In the genomic region with DNA sequence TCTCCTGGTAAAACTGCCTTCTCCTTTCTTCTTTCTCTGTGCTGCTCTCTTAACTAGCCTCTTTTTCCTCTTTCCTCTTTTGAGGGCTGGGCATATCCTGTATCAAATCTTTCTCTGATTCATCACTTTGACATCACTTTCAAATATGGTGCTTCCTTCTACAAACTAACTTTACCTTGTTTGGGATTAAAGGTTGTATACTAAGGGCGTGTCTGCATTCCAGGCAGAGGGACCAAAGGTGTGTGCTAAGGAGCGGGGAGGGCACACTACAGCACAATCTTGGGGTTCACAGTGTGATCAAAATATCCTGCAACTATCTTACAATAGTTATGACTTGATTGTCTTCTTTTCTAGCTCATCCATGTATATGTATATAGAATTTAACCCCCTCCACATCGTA, we compare ENCODE assay signal across 12 mouse cellular contexts. TPM values are rescaled to one million over a fixed set of nuclear protein-coding genes. Genes with fewer than 3 reads are reported as not detected.
DNase-seq lines count a peak whose midpoint lies in the region; ATAC-seq and TF ChIP-seq lines count a peak whose summit lies in the region.
"Had no signal": no experiment of that assay in that cellular context is flagged by ENCODE, and none has a peak within 500 bp of the region (broad histone marks: within the 10 kb centered on the region; RNA-seq: fewer than 3 reads in every experiment).

No protein-coding gene starts in this region.

- TF ChIP-seq EP300 in CH12.LX (IDR thresholded peaks at IDR 0.05; ENCODE audit: low read length) (no peak), MEL (IDR thresholded peaks at IDR 0.05; ENCODE audit: low read depth in 1 of 2, low read length in 2 of 2) (no peak)

- H3K4me2 ChIP-seq in kidney, embryonic 16.5 days (replicated peaks; ENCODE audit: low read depth, low read length) = peak overlapping the region; percentile 42; the same call in 1 of the 2 replicates
- H3K4me2 ChIP-seq in CH12.LX (ENCODE audit: insufficient read depth, low read depth, poor library complexity, severe bottlenecking) = peak overlapping the region; percentile 74
- peak overlapping the region; percentile 99 for H3K4me2 ChIP-seq in liver, embryonic 13.5 days
- no peak overlapping the region for H3K4me2 ChIP-seq in hindbrain, postnatal 0 days (ENCODE audit: low read depth, low read length)
- H3K4me2 ChIP-seq: limb, embryonic 12.5 days had no signal

- no peak for TF ChIP-seq CTCF in CH12.LX (conservative IDR thresholded peaks at IDR 0.05 in 1 of 2, IDR thresholded peaks at IDR 0.05 in 1 of 2; ENCODE audit: low read depth in 2 of 2, low read length in 2 of 2)
- TF ChIP-seq CTCF in MEL (IDR thresholded peaks at IDR 0.05 in 2 of 3, conservative IDR thresholded peaks at IDR 0.05 in 1 of 3; ENCODE audit: control insufficient read depth in 1 of 3, insufficient read depth in 1 of 3, low read depth in 2 of 3, low read length in 3 of 3, poor library complexity in 1 of 3, severe bottlenecking in 1 of 3) = no peak
- TF ChIP-seq CTCF in hindbrain, postnatal 0 days (IDR thresholded peaks at IDR 0.05; ENCODE audit: low read depth) = no peak

- H3K9me3 ChIP-seq in kidney, embryonic 16.5 days (ENCODE audit: low read length) = no peaks in the 10 kb centered on the region
- no peaks in the 10 kb centered on the region for H3K9me3 ChIP-seq in CH12.LX (replicated peaks; ENCODE audit: low read length)
- H3K9me3 ChIP-seq in MEL (replicated peaks; ENCODE audit: insufficient read depth, low read length) = no peaks in the 10 kb centered on the region
- H3K9me3 ChIP-seq in liver, embryonic 13.5 days (replicated peaks) = no peaks in the 10 kb centered on the region
- no peaks in the 10 kb centered on the region for H3K9me3 ChIP-seq in hindbrain, postnatal 0 days (ENCODE audit: low read length)
- H3K9me3 ChIP-seq: limb, embryonic 12.5 days had no signal

- H3K79me2 ChIP-seq in CH12.LX (replicated peaks; ENCODE audit: control insufficient read depth, extremely low read depth, insufficient read depth, poor library complexity, severe bottlenecking) (peaks cover 27% of the 10 kb centered on the region), MEL (ENCODE audit: control insufficient read depth, insufficient read depth, low read length, poor library complexity) (peaks cover 24% of the 10 kb centered on the region)

- dilution Hi-C loops in CH12.LX (cut with MboI; ENCODE audit: extremely low pct_ligation_motif_present, extremely low pct_unique_long_range_greater_than_20kb, low sequenced_read_pairs) = no loop called here

- H3K27ac ChIP-seq in kidney, embryonic 16.5 days (ENCODE audit: low read length) = no peak overlapping the region
- no peak overlapping the region for H3K27ac ChIP-seq in CH12.LX (ENCODE audit: insufficient read depth, low read depth)
- H3K27ac ChIP-seq in MEL (ENCODE audit: control insufficient read depth, low read depth, low read length) = peak overlapping the region; percentile 35
- no peak overlapping the region; the same call in 1 of the 2 replicates for H3K27ac ChIP-seq in liver, embryonic 13.5 days
- H3K27ac ChIP-seq in hindbrain, postnatal 0 days = no peak overlapping the region
- H3K27ac ChIP-seq: limb, embryonic 12.5 days had no signal

- peaks cover 29% of the 10 kb centered on the region for H3K4me1 ChIP-seq in kidney, embryonic 16.5 days (ENCODE audit: insufficient read depth, low read length)
- H3K4me1 ChIP-seq in CH12.LX (ENCODE audit: control insufficient read depth in 1 of 2, insufficient read depth in 2 of 2) (peaks cover 5 to 48% of the 10 kb centered on the region in 2 experiments; a peak in 3 of 4 replicates), MEL (ENCODE audit: control insufficient read depth in 1 of 2, insufficient read depth in 2 of 2, low read length in 2 of 2) (peaks cover 14 to 32% of the 10 kb centered on the region in 2 experiments)
- H3K4me1 ChIP-seq in liver, embryonic 13.5 days (replicated peaks) = peaks cover 34% of the 10 kb centered on the region
- peaks cover 9% of the 10 kb centered on the region for H3K4me1 ChIP-seq in hindbrain, postnatal 0 days (ENCODE audit: insufficient read depth, low read length)

- WGBS in kidney, embryonic 16.5 days = 95% methylated on average over 3 of the region's 3 CpGs
- 82% methylated on average over 3 of the region's 3 CpGs for WGBS in liver, embryonic 13.5 days (ENCODE audit: insufficient replicate concordance)
- WGBS in hindbrain, postnatal 0 days = 88% methylated on average over 3 of the region's 3 CpGs

- TF ChIP-seq RAD21 in CH12.LX (IDR thresholded peaks at IDR 0.05; ENCODE audit: low read depth, low read length) (no peak), MEL (IDR thresholded peaks at IDR 0.05; ENCODE audit: low read depth, low read length) (no peak)

- no peak for DNase-seq in kidney, adult 18-20 months
- DNase-seq in CH12.LX (ENCODE audit: extremely low read depth) (no peak), MEL (ENCODE audit: low read depth, low spot score) (no peak)
- no peak for DNase-seq in liver, embryonic 13.5 days
- no peak for DNase-seq in gastrocnemius, adult 8-10 months (ENCODE audit: low spot score in 2 of 2)
- DNase-seq in hindbrain, postnatal 0 days (ENCODE audit: low spot score) = no peak
- no peak for DNase-seq in thymus, postnatal 36 days
- DNase-seq: adrenal gland, postnatal 25 days; heart, postnatal 4 days; kidney, adult 11 months had no signal

- in situ Hi-C loops in CH12.LX (cut with MboI; ENCODE audit: low pct_ligation_motif_present, low pct_unique_long_range_greater_than_20kb, low sequenced_read_pairs) = no loop called here

- peaks cover 11% of the 10 kb centered on the region for H3K36me3 ChIP-seq in kidney, embryonic 16.5 days (ENCODE audit: insufficient read depth, low read length)
- H3K36me3 ChIP-seq in CH12.LX (replicated peaks in 1 of 2; ENCODE audit: control insufficient read depth in 1 of 2, insufficient read depth in 1 of 2, low read length in 1 of 2) = peaks cover 8 to 34% of the 10 kb centered on the region in 2 experiments
- peaks cover 5 to 47% of the 10 kb centered on the region in 2 experiments; a peak in 3 of 4 replicates for H3K36me3 ChIP-seq in MEL (ENCODE audit: control insufficient read depth in 1 of 2, insufficient read depth in 2 of 2, low read length in 2 of 2)
- H3K36me3 ChIP-seq in liver, embryonic 13.5 days = peaks cover 17% of the 10 kb centered on the region
- H3K36me3 ChIP-seq in hindbrain, postnatal 0 days (ENCODE audit: insufficient read depth, low read length) = no peaks in the 10 kb centered on the region

- H3K4me3 ChIP-seq in kidney, embryonic 16.5 days (ENCODE audit: low read length) = 0 out of 2 replicates have a peak overlapping the region, but pooled peaks have one; percentile 15
- H3K4me3 ChIP-seq in CH12.LX (replicated peaks in 1 of 3; ENCODE audit: low read depth in 2 of 3, low read length in 2 of 3, poor library complexity in 1 of 3) = peak overlapping the region in 1 of 3 experiments; percentile 6
- H3K4me3 ChIP-seq in MEL (ENCODE audit: control insufficient read depth in 1 of 2, insufficient read depth in 1 of 2, low read depth in 2 of 2, low read length in 2 of 2) = peak overlapping the region; percentile 32 to 97
- peak overlapping the region; percentile 97 for H3K4me3 ChIP-seq in liver, embryonic 13.5 days (replicated peaks)
- H3K4me3 ChIP-seq in hindbrain, postnatal 0 days (ENCODE audit: low read length) = no peak overlapping the region
- H3K4me3 ChIP-seq: limb, embryonic 12.5 days had no signal

- no peak for ATAC-seq in kidney, embryonic 16.5 days (ENCODE audit: low FRiP score, low TSS enrichment)
- no peak for ATAC-seq in liver, embryonic 13.5 days (ENCODE audit: low read depth)
- no peak for ATAC-seq in hindbrain, postnatal 0 days

- no peaks in the 10 kb centered on the region for H3K27me3 ChIP-seq in kidney, embryonic 16.5 days (ENCODE audit: insufficient read depth, low read length)
- H3K27me3 ChIP-seq in CH12.LX (replicated peaks) (no peaks in the 10 kb centered on the region), MEL (ENCODE audit: control insufficient read depth in 1 of 2, insufficient read depth in 2 of 2, low read length in 2 of 2) (no peaks in the 10 kb centered on the region)
- no peaks in the 10 kb centered on the region for H3K27me3 ChIP-seq in liver, embryonic 13.5 days
- no peaks in the 10 kb centered on the region for H3K27me3 ChIP-seq in hindbrain, postnatal 0 days (ENCODE audit: insufficient read depth, low read length)
- H3K27me3 ChIP-seq: limb, embryonic 12.5 days had no signal

- H3K9ac ChIP-seq in kidney, embryonic 16.5 days (replicated peaks; ENCODE audit: low read length) = no peak overlapping the region; the same call in 1 of the 2 replicates
- H3K9ac ChIP-seq in CH12.LX (ENCODE audit: insufficient read depth, low read depth) = 0 out of 2 replicates have a peak overlapping the region, but pooled peaks have one; percentile 13
- no peak overlapping the region for H3K9ac ChIP-seq in MEL (ENCODE audit: control insufficient read depth, low read depth, low read length, poor library complexity, severe bottlenecking)
- no peak overlapping the region for H3K9ac ChIP-seq in liver, embryonic 13.5 days
- H3K9ac ChIP-seq in hindbrain, postnatal 0 days (replicated peaks; ENCODE audit: low read length) = no peak overlapping the region
- H3K9ac ChIP-seq: limb, embryonic 12.5 days had no signal

- TF ChIP-seq POLR2A in CH12.LX (IDR thresholded peaks at IDR 0.05; ENCODE audit: low read depth, low read length) = no peak
- no peak for TF ChIP-seq POLR2A in MEL (IDR thresholded peaks at IDR 0.05; ENCODE audit: control insufficient read depth in 1 of 2, insufficient read depth in 1 of 2, low read depth in 1 of 2, low read length in 2 of 2, poor library complexity in 1 of 2)

TF ChIP-seq in CH12.LX, 34 proteins besides CTCF, POLR2A, EP300 and RAD21 (continues in another document):
- no peak for TF ChIP-seq MAX (IDR thresholded peaks at IDR 0.05; ENCODE audit: low read length)
- TF ChIP-seq ZNF384 (IDR thresholded peaks at IDR 0.05; ENCODE audit: low read depth, low read length) = no peak
- TF ChIP-seq BHLHE40 (IDR thresholded peaks at IDR 0.05; ENCODE audit: low read depth, low read length) = no peak

TF ChIP-seq in MEL, 35 proteins besides CTCF, POLR2A, EP300 and RAD21 (continues in another document):
- TF ChIP-seq CHD2 (IDR thresholded peaks at IDR 0.05; ENCODE audit: low read length) = no peak
- no peak for TF ChIP-seq TBP (IDR thresholded peaks at IDR 0.05; ENCODE audit: low read depth, low read length)
- no peak for TF ChIP-seq GABPA (IDR thresholded peaks at IDR 0.05; ENCODE audit: low read depth, low read length)

RNA-seq across cellular contexts. Expression of a gene that starts 1.8 kb away (rescaled TPM):
- 80.5 and 84.7 TPM in 2 replicates for polyA plus RNA-seq in kidney, embryonic 16.5 days (2015; fragmentation: Nextera tagmentation; extraction: Ambion mirVana)
- 32.8 and 38.6 TPM in 2 replicates for total RNA-seq in CH12.LX (2012; rRNA removed)
- total RNA-seq in CH12.LX (2014; rRNA removed) = 114 and 133 TPM in 2 replicates
- 62.8 and 69.2 TPM in 2 replicates for polyA plus RNA-seq in CH12.LX (2012; ENCODE audit: insufficient read length, low read depth)
- total RNA-seq in MEL (2012; rRNA removed) = 69.6 and 73.4 TPM in 2 replicates
- polyA plus RNA-seq in MEL (2012; ENCODE audit: insufficient read depth in 1 of 2, insufficient read length in 2 of 2, low read depth in 1 of 2, low replicate concordance in 2 of 2, missing spikeins in 1 of 2) = 100 to 1,000 TPM in 1 of 2 experiments, not detected in 1; 122 TPM
- polyA plus RNA-seq in liver, embryonic 13.5 days (2015; fragmentation: Nextera tagmentation; extraction: Ambion mirVana) = 28.0 and 36.9 TPM in 2 replicates
- 10 to 100 TPM; 13.5 to 18.1 (median 15.7) TPM for total RNA-seq in gastrocnemius, adult 8-10 months (2022)
- 26.3 and 34.6 TPM in 2 replicates for total RNA-seq in hindbrain, postnatal 0 days (2014; rRNA removed)
- 41.2 and 43.6 TPM in 2 replicates for polyA plus RNA-seq in hindbrain, postnatal 0 days (2015; fragmentation: Nextera tagmentation; extraction: Ambion mirVana)
